Mouse (Mus musculus) heart, postnatal 4 days (tissue): ENCODE measurements at regions not wholly inside any gene's neighbourhood (a gene's known extent, or its start where the extent isn't known, plus 50 kb on each side); places are given as distances from the start of the nearest gene placed in this dataset.
A peak's percentile ranks its signal among the peaks of the same experiment; 100 is the strongest.

Source experiments
- DNase-seq: peaks from one replicate; pipeline ENCODE4 v3.0.0; 2021

DNA sequence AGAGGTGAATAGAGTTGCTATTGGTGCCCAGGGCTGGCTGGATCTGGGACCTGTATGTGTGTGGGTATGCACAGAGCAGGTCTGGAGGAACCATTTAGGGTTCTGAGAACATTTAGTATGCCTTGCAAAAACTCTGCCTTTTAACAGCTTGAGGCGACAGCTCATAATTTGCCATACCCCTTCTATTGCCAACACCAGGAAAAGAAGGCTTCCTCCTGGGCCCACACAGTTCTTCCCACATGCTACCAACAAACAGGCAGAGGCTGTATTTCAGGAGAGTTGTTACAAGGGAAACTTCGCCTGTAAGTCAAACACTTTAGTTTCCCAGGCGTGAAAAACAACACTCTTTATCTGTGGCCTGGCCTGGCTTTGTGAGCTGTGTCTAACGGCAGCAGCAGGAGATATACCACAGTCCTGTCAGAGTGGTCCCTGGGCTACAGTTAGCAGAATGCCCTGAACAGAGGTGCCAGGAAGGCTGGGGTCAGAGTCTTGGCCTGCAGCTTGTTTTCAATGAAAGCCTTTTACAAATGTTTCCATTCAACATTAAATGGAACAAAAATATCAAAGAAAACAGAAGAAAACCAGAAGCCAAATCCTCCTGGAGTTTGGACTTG, 225.4 kb downstream of the Dhx35 start:
- peak; percentile 21 for DNase-seq

DNA sequence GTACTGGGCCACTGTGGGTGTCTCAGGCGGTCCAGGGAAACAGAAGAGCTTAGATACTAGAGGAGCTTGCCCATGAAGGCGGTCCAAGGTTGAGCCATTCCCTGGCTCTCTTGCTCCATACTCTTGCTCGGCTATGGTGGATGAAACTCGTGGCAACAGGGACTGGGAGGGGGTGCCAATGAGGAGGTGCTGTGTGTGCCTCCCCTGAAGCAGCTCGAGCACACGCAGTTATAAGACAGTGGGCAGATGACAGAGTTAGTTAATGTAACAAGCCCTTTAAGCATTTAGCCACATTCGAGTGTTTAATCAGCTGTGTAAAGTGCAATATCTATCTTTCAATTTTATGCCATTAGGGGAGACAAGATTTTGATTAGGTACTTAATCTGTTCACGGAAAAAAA, 237.5 kb downstream of the Dhx35 start:
- DNase-seq = no peak

GRCm38 (mm10) chr2:159039916-159040315, 245.3 kb downstream of the Dhx35 start:
- no peak for DNase-seq

DNA sequence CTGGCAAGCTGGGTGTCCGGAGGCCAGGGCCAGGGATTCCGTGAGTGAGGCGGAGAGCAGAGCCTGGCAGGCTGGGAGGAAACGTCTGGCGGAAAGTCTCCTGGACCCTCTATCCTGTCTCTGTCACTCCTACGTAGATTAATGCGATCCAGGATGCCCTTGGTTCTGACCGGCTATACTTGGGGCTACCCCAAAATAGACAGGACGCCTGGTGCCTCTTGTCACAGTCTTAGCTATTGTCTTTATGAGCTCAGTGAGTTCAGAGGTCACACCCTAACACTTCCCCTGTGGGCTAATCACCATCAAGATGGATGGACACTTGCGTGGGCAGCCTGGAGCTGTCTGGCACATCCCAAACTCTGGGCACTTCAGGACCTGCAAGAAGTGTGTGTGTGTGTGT, 258.9 kb downstream of the Dhx35 start:
- DNase-seq = peak; percentile 37

GRCm38 (mm10) chr2:159053936-159054335, 259.3 kb downstream of the Dhx35 start:
- DNase-seq = peak; percentile 79

- no peak for DNase-seq
Observed at GRCm38 (mm10) chr2:159054451-159054850, 259.8 kb downstream of the Dhx35 start.

GRCm38 (mm10) chr2:159055780-159056179, 261.2 kb downstream of the Dhx35 start:
- no peak for DNase-seq

- no peak for DNase-seq
Observed at GRCm38 (mm10) chr2:159056960-159057359, 262.4 kb downstream of the Dhx35 start.

DNA sequence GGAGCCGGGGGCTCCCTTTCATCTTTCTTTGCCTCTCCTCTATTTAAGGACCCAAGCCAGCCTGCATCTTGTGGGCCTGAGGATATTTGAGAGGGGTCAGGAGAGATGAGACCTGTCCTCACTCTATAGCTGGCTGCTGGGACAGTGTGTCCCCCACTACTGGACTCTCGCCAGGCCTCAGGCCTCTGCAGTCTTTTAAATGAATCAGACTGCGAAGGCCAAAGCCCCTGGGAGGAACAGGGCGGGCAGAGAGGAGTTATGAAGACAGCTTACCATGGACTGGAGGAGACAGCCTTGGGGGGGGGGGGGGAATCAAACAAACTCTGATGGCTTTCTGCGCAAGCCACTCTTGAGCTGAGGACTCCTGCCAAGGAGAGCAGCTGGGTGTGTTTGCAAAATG, 262.9 kb downstream of the Dhx35 start:
- peak; percentile 24 for DNase-seq

GRCm38 (mm10) chr2:159062266-159062665, 267.7 kb downstream of the Dhx35 start:
- peak; percentile 26 for DNase-seq

DNA sequence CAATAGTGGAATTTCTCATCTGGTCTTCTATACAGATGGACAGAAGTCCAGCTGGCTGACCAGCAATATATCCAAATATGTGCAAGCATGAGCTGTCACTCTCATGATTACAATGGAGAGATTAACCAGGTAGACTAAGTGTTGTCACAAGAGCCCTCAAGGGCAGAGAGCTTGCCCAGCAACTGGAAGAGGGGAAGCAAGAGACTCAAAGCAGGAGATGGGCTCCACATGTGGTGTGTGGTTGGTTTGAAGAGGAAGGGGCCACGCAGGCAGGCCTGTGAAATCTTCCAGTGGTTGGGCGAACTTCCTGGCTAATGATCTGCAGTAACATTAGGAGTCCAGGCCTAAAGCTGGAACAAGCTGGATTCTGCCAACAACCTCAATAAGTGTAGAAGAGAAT, 268.1 kb downstream of the Dhx35 start:
- no peak for DNase-seq

DNA sequence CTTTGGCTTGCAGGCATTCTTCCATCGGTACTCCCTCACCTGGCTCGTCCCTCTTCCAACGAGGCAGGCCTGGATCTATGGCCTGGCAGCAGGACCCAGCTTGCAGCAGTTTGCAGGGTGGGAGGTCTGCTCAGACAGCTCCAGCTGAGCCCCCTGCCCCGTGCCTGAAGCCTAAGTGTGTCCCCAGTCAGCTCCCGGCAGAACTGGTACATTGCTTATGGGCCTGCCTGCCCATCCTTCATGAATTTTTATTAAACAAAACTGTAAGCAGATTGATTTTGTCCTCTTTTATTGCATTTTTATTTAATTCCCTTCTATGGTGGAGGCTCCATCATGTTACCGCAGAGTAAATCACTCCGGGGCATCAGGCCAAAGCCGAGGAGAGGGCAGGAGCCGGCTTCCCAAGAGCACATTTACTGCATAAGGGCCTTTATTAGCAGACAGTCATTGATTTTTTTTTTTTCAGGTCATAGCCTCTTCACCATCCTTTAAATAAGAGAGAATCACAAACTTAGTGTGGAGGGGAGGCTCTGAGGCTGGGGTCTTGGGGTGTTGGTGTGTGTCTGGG, 269.9 kb downstream of the Dhx35 start:
- DNase-seq = no peak

- no peak for DNase-seq
Observed at GRCm38 (mm10) chr2:159067506-159067905, 272.9 kb downstream of the Dhx35 start.

DNA sequence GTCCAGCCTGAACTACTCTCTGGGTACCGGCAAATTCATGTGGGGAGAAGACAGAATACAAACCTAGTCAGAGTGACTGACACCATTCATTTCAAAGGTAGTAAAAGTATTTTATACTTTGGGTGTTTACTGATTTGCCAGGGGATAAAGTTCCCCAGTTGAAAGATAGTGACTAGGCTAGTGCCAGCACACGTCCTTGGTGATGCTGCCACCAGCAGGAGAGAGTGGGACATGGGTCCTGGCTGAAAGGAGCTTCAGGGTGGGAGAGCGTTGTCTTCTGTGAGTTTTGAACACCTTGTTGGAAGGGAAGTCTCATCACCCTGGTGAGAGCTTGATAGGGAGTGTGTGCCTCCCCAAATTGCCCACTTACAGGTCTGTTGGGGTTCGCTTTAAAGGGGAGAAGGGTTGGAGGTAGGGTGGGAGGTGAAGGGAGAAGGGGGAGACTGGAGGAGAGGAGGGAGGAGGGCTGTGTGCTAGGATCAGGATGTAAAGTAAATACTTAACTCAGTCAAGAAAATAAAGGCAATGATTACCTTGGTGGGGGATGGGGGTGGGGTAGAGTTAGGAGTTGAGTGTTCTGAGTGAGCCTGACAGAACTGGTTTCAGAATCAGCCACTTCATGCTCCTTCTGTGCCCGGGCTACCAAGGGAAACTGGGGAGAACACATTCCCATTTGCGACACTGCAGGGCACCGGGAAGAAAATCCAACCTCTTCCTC, 273.9 kb downstream of the Dhx35 start:
- no peak for DNase-seq

- DNase-seq = no peak
Observed at GRCm38 (mm10) chr2:159069180-159069579, 274.6 kb downstream of the Dhx35 start.

DNA sequence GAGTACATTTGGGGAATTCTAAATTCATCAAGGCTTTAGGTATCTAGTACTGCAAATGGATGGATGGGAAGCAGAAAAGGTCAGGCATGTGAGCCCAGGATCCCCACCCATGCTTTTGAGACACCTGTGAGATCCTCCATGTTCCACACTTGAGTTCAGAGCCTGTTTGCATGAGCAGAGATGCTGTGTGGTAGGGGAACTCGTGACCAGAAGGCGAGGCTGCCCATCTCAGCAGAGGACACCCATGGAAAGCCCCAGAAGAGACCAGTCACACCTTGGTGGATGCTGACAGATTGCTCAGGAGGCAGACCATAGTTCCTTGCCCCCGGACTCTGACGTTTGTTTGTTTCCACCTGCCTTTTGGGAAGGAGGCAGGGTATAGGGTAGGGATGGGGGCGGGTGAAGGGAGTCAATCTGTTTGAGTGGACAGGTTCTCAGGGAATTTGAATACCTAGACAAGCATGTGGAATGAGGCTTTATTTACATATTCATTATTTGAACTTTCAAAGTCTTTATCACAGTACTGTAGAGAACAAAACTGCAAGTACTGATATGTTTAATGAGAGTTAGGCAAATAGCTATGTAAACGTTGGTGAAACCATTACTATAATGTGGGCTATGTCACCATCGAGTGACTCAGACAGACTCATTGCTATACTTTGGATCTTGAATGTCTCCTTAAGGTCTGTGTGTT, 278.5 kb downstream of the Dhx35 start:
- DNase-seq = no peak

GRCm38 (mm10) chr2:159079836-159080235, 285.2 kb downstream of the Dhx35 start:
- no peak for DNase-seq

GRCm38 (mm10) chr2:159080784-159081544, 286.4 kb downstream of the Dhx35 start:
- DNase-seq = no peak

- DNase-seq = no peak
Observed at GRCm38 (mm10) chr2:159086836-159087235, 292.2 kb downstream of the Dhx35 start.

DNA sequence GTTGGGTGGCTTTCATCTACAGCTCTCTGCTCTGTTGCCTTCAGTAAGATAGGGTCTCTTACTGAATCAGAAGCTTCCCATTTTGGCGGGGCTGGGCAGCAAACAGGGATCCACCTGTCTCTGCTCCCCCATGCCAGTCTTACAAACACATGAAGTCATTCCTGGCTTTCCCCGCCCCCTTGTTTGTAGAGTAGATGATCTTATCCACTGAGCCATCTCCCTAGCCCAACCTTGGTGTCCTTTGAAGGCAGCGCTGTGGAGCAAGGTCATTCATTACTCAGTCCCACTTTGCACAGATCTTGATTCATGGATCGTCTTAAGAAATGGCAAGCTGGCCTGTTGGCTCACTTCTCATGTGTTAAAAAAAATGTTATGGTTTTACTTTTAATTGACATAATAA, 293.6 kb downstream of the Dhx35 start:
- DNase-seq = no peak

- peak; percentile 64 for DNase-seq
Observed at GRCm38 (mm10) chr2:159096667-159097066, 302.1 kb downstream of the Dhx35 start.

GRCm38 (mm10) chr2:159134042-159134441, 339.4 kb downstream of the Dhx35 start:
- peak; percentile 10 for DNase-seq

DNA sequence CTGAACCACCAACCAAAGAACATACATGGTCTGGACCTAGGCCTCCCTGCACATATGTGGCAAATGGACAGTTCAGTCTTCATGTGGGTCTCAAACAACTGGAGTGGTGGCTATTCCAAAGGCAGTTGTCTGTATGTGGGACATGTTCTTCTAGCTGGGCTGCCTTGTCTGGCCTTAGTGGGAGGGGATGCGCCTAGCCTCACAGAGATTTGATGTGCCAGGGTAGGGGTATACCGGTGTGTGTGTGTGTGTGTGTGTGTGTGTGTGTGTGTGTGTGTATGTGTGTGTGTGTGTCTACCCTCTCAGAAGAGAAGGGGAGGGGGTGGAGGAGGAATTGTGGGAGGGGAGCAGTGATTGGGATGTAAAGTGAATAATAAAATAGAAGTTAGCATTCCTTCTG, 344.0 kb downstream of the Dhx35 start:
- no peak for DNase-seq
